Mouse (Mus musculus): ENCODE data around the gene Pmf1.

Pmf1 gene

DNA sequence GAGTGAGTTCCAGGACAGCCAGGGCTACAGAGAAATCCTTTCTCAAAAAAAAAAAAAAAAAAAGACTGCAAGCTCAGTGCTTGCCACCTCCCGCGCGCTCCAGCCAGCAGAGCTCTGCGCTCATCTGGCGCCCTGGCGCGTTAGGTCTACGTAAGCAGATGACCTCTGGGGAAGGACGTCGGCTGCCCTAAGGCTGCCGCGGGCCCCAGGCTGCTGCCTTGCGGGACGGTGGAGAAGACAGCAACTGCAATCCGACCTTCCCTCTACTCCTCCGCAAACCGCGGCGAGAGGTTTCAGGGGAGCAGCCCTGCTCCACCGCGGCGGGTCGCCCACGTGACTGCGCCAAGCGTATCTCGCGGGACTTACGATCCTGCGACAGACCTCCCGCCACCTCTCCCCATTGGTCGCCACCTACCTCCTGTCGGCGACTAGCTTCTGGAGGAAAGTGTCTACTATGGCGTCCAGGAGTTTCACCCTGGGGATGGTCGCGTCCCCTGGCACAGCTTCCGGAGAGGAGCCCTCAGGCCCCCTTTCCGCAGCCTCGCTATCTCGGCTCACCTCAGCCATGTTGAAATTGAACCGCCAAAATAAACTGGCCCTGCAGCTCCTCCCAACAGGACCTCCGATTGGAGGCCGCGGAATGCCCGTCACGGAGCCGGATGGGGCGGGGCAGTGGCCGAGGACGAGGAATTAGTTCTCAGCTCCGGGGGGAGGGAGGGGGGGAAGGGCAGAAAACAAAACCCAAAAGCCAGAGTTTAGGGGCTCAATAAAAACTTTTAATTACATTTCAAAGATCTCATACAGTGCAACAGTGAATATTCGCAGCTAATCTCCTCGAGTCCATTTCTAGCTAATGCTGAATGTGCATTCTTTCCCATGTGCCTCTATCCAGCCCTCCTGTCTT, at the start of gene Pmf1:
TSS of gene Pmf1 (minus strand) at position 591 of the 904 bp plus-strand sequence.
- DNase-seq (ENCODE audit: inconsistent age in 2 of 2, low spot score in 1 of 2): peak; percentile 95 to 98

DNA sequence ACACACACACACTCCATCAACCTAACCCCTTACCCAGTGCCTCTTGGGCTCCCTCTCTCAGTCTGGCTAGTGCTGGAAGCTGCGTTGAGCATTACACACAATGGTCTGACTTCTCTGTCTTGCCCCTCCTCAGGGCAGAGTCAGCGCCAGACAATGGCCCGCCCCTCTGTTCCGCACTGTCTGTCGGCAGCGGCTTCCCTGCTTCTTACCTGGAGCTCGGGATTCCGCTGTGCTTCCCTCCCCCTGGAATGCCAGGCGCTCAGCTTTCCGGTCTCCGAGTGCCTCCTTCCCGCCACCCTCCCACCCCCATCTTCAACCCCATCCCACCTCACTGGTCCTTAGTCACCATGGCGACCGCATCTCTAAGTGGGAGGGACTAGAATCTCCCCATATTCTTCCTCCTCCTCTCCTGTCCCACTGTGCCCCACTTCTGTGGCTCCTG, 48.7 kb upstream of the Pmf1 start:
- no peak for DNase-seq (ENCODE audit: inconsistent age in 2 of 2, low spot score in 1 of 2)

DNA sequence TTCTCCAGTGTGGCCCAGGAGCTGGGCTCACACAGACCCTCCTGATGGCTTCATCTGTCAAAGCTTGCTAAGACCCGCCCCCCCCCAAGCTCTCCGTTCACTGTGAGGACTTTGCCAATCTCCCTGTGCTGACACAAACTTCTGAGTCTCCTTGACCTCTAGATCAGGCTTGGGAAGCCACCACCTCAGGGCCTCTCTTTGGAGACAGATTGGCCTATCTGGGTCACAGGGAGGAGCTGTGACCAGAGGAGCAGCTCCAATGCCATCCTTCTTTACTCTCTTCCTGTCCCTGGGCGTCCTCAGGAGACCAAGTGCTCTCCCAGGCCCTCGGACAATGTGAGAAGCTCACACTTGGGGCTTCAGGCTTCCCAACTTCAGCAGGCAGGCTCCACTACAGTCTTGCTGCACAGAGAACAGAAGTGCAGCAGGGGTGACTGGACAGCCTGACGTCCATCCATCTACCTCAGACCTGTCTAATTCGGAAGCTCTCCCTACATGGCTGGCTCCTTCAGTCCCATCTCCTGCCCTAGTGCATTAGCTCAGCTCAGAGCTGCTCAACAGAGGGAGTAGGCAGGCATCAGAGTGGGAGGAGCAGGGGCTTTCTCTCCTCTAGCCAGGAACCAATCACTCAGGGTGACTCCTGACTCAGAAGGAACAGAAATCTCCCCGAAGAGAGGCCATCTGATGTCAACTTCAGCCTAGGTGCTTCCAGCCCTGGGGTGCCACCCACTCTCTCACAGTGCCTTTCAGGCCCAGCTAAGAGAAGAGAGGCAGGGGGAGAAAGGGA, 46.8 kb upstream of the Pmf1 start:
- DNase-seq (ENCODE audit: inconsistent age in 2 of 2, low spot score in 1 of 2): peak; percentile 53 to 79

DNA sequence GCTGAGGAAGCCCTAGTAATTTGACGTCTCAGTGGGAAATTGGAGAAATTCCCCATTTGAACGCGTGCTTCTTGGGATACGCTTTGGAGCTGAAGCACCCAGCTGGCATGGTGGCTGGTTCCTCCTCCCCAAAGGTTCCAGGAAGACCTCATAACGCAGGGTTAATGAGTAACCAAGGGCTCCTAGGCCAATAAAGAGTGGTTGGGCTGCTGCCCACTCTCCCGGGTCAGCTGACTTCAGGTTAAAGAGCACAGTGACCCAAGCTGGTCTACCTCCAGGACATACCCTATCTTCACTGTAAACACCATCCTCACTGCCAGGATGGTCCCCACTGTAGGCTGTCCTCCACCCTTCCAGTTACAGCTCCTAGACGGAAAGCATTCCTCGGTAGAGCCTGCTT, 46.2 kb upstream of the Pmf1 start:
- no peak for DNase-seq (ENCODE audit: inconsistent age in 2 of 2, low spot score in 1 of 2)

DNA sequence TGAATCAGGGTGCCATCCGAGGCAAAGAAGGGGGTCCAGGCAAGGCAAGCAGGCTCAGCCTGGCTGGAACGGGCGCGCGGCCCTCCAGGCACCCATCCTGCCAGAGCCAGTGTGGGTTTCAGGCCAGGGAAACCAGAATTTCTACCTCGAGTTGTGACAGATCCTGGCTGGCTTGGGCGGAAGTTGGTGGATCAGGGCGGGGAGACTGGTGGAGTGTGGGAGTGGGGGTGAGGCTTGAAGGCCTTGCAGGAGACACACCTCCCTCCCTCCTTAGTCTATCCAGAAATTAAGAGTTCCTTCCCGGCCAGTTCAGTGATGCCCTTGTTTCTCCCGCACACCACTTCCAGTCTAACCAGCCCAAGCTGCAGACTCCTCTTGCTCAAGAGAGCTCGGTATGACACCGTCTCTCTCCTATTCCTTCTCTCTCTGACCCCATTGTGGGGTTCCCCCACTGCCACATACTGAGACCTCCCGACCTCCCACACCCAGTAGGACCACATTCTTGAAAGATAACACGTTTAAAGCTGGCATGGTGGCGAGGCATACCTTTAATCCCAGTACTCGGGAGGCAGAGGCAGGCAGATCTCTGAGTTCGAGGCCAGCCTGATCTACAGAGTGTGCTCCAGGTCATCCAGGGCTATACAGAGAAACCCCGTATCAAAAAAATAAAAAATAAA, 45.6 kb upstream of the Pmf1 start:
- no peak for DNase-seq (ENCODE audit: inconsistent age in 2 of 2, low spot score in 1 of 2)

DNA sequence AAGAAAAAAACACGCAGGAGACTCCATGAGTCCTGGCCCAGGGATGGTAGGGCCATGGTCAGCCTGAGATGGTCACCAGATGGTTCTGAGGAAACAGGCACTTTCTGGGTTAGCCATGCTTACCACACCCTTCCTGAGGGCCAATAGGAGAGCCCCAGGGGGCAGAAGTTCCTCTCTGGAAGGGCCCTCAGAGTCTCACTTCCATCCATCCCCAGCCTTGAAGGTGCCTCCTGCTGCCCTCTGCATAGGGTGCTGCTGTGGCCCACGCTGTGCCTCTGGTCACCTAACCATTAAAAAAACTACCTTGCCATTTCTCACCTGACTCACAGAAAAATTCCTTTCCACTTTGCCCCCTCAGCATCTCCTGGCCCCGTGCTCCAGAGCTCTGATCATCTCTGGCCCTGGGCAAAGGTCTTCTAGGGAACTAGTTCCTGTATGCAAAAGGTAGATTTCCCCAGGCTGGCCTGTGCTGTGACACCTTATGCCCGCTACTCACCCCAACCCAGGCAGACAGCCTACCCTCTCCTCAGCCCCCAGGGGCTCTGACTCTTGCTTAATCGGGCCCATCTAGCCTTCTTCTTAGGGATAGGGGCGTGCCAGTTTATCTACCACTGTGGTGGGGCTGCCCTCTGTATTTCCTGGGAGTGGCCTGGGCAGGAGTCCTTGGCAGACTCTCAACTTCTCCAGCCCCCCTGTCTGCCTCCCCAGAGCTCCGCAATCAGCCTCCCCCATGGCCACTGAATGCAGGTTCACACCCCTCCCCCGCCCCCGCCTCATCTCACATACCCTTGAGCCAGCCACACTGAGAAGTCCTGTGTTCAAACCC, 44.8 kb upstream of the Pmf1 start:
- no peak for DNase-seq (ENCODE audit: inconsistent age in 2 of 2, low spot score in 1 of 2)

DNA sequence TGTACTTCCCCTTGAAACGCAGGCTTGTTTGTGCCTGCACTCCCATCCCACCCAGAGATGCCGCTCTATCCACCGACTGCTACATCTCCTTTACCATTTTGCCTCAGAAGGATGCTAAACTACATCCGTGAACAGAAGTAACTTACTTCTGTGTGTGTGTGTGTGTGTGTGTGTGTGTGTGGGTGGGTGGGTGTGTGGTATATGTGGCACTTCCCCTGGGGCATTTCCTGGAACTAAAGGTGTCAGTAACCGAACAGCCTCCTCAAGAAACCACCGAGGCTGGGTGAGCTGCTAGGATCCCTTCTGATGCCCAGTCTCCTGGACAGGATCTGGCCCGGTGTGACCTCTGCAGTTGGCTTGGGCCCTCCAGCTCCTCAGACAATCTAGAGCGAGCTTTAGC, 43.9 kb upstream of the Pmf1 start:
- DNase-seq (ENCODE audit: inconsistent age in 2 of 2, low spot score in 1 of 2): no peak

DNA sequence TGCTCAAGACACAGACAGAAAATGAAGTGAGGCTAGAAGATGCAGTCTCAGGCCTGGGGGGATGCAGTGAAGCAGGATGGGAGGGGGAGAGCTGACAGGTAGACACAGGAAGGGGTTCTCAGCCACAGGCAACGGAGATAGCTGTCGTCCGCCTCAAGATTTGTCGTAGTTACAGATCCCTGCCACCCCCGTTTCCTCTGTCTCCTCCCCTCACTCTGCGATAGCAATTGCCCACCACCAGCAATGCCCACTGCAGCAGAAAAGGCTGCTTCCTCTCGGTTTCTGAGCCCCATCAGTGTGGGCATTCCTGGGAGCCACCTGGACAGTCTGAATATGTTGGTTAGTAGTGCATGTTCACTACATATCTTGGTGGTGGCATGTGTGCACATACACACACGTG, 43.2 kb upstream of the Pmf1 start:
- no peak for DNase-seq (ENCODE audit: inconsistent age in 2 of 2, low spot score in 1 of 2)

DNA sequence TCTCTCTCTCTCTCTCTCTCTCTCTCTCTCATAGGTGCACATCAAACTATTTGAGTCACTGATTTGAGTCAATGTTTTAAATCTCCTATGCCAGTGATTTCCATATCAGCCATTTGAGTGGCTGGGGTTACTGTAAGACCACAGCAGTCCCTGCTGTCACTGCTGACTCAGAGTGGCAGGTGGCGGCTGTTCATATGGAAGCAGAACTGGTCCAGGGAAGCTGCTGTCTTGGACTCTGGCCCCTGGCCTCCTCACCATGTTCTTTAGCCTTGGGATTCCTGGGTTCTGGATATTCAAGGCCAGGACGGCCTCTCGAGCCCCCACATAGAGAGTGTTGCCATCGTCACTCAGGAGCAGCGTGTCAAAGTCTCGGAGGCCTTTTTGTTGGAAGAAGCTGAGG, 42.6 kb upstream of the Pmf1 start:
- DNase-seq (ENCODE audit: inconsistent age in 2 of 2, low spot score in 1 of 2): no peak

DNA sequence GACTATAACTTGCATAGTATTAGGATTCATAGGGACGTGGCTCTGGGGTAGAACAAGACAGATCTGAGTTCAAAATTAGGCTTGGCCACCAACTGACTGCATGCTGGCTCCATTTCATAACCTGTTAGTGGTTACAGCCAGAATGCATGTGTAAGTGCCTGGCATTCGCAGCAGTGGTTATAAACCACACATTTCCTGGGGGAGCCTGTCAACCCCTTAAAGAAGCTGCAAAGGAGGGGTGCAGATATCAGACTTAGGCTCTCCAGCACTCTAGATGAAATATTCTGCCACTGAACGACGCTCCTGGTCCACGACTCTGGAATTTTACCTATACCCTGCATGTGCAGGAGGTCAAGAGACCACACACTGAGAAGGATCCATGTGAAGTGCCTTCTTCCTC, 42.1 kb upstream of the Pmf1 start:
- no peak for DNase-seq (ENCODE audit: inconsistent age in 2 of 2, low spot score in 1 of 2)

DNA sequence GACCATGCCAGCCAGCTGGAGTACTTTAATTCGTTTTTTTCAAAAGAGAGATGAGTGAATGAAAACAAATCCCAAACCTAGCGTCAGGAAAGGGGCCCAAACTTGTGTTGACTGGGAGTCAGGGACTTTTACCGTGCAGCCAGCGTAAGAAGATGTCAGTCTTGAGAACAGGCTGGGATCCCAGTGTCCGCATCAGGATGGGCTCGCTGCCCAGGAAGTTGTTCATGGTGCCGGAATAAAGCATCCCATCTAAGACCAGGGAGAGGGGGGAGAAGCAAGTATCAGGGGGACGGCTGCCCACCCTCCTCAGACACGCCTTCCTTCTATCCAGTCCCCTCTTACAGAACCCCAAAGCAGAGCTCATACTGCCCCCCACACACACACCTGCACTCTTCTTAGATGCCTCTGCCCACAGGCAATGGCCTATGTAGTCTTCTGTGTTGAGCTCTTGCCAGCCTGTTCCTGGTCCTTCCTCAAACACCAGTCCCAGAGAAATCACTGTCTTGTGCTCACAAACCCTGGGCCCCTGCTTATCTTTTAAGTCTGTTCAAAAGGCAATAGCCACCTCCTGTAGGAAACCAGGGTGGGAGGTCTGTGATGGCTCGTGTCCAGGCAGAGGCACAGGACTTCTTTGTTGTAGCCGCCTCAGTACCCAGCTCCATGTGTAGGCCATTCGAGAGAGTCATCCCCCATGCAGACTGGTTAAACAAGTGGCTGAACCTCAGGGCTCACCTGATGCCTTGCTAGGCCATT, 40.4 kb upstream of the Pmf1 start:
- DNase-seq (ENCODE audit: inconsistent age in 2 of 2, low spot score in 1 of 2): no peak

DNA sequence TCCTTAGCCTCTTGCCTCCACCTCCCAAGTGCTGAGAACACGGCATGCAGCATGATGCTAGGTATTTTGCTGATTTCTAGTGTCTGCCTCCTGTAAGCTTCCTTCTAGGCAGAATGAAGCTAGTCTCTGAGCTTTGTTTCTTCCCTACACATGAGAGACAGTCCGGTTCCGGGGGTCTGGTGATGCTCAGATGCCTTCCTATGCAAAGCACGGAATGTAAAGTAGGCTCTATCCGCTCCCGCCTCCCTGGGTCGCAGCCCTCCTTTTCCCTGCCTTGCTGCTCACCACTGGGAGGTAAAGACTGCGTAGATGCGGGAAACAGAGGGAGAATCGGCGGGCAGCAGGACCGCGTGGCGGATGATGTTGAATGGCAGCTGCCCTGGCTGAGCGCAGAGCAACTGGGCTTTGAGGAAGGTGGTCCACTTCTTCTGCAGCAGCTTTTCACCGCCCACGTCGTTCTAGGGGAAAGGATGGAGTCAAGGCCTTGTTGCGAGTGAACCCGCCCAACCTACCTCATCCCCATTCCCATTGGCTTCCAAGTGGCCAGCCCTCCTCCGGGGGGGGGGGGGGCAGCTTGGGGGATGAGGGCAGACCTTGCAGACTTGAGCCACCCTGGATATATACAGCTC, 39.4 kb upstream of the Pmf1 start:
- DNase-seq (ENCODE audit: inconsistent age in 2 of 2, low spot score in 1 of 2): peak; percentile 76 to 86

DNA sequence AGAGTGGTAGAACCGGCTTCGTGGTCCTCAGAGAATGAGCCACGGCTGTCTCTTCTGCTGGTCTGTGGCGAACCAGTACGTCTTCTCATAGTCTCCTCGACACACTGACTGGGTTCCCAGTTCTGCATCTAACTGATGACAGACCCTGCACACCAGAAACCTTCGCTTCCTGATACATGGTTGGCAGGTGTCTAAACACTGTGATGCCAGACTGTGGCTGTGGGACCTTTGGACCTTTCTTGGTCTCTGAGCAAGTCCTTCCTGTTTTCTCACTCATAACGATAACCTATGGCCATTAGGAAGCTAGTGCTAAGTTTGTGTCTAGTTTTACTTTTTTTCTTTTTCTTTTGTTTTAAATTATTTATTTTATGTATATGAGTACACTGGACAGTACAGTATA, 38.3 kb upstream of the Pmf1 start:
- DNase-seq (ENCODE audit: inconsistent age in 2 of 2, low spot score in 1 of 2): peak in 1 of 2 experiments; percentile 32

DNA sequence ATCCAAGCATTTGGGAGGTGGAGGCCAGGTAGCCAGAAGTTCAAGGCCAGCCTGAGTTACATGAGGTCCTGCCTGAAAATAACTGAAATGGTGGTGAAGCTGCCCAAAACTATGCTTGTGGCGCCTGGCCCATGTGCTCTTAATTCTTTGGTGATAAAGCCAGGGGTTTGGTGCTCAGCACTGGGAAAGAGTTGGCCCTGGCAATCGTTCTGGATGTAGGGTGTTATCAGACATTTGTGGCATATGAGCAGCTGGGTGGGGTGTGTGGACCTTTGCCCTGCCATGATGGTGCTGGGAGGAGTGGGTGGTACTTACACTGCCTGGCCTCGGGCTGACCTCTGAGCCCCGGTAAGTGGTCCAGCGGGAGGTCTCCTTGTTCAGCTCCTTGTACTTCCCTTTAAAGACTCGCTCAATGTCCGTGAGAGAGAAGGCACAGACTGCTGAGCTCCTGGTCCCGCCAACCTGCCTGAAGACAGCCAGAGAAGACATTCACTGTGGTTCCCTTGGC, 37.6 kb upstream of the Pmf1 start:
- DNase-seq (ENCODE audit: inconsistent age in 2 of 2, low spot score in 1 of 2): no peak

DNA sequence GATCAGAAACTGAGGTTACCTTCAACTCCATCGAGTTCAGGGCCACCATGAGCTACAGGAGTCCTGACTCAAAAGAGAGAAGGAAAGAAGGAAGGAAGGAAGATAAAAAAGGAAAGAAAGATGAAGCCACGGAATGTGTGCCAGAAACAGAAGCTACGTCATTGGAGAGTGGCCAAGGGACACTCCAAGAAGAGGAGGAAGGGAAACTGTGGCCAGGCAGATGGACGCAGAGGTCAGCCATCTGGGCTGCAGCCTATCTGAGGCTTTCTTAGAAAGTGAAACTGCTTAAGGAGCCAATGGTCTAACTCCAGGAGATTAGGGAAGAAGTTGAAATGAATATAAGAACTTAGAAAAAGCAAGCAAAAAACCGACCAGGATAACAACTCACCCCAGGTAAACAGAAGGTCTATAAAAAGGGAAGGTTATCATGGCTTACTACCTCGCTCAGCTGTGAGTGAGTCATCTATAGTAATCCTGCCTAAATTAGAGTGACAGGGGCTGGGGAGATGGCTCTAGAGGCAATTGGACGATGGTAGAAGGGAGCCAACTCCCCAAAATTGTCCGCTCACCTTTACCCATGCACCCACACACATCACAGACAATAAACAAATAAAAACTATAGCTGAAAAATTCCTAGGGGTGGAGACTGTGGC, 36.5 kb upstream of the Pmf1 start:
- DNase-seq (ENCODE audit: inconsistent age in 2 of 2, low spot score in 1 of 2): peak in 1 of 2 experiments; percentile 74

DNA sequence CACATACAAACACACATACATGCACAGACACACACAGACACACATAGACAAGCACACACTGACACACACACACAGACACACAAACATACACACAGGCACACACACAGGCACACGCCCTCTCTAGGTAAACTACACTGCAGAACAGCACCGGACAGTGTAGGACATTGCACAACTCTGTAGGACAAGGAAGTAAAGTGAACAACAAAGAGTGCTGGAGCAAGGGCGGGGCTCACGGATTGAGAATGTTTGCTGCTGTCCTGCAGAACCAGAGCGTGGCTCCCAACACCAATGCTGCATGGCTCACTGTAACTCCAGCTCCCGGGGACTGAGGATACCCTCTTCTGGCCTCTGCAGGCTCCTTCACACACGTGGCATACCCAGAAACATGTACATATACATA, 32.8 kb upstream of the Pmf1 start:
- DNase-seq (ENCODE audit: inconsistent age in 2 of 2, low spot score in 1 of 2): peak in 1 of 2 experiments; percentile 64

DNA sequence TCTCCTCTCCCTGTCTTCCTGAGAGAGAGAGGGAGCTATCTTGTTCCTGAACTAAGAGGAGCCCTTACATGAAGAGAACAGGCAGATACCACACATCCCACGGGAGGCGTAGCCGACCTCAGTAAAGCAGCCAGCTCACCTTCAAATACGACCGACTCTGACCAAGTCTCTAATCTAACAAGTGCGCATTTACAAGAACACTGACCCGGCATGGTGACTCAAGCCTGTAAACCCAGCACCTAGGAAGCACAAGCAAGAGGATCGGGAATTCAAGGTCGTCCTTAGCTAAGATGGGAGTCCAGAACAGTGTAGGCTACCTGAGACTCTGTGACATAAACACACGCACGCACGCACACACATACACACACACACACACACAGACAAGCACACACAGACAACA, 32.4 kb upstream of the Pmf1 start:
- peak in 1 of 2 experiments; percentile 71 for DNase-seq (ENCODE audit: inconsistent age in 2 of 2, low spot score in 1 of 2)

DNA sequence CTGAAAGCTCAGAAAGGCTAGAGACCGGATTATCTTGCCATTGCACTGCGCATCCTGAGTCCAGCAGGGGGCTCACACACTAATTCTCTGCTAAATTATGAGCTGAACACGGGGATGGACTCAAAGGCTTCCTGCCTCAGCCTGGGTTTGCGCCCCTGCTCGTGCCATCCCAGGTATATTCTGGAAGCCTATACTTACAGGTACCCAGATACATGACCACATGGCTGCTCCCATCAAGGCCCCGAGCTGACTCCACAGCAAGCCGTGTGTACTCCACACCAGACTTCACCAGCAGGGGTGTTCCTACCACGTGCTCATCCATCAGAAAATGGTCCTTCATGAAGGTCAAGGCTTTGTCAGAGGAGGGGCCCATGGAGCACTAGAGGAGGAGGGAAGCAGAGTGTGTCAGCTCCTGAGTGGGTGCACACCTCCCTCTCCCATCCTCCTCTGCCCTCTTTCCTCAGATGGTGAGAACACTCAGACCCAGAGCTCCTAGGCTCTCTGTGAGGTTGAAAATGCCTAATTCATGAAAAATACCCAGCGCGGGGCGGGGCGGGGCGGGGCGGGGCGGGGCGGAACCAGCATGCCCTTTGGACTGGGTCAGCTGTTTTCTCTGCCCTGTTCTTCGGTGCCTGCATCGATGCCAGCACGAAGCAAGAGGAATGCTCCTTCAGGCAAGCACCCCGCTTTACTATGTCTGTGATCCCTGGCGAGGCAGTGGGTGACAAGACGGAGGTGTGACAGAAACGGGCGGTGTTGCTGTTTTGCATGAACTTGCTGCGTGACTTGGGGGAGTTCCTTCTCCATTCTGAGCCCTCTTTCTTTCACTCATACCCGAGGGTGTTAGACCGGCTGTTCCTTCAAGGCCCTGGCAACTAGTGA, 30.6 kb upstream of the Pmf1 start:
- peak; percentile 86 to 91 for DNase-seq (ENCODE audit: inconsistent age in 2 of 2, low spot score in 1 of 2)
